Mouse (Mus musculus) forebrain, embryonic 14.5 days (tissue): ENCODE measurements around the gene Fam160a2. TPM values are rescaled to one million over a fixed set of nuclear protein-coding genes. Genes with fewer than 3 reads are reported as not detected.
A peak's percentile ranks its signal among the peaks of the same experiment; 100 is the strongest.

Experiments
- ATAC-seq: fragments of 200-750 bp; cut with Nextera tagmentation; 2 replicates; pipeline ENCODE4 v1.8.0; 2017; ENCODE audit warnings: mild to moderate bottlenecking, moderate library complexity
- DNase-seq: peaks from one replicate; pipeline ENCODE4 v3.0.0-alpha.2; 2015; ENCODE audit warnings: low spot score
- H3K27ac ChIP-seq: fragments of 300-500 bp; sonication (generic); 2 replicates; pipeline ENCODE4 v1.5.1; 2014; ENCODE audit warnings: low read depth, mild to moderate bottlenecking, control low read depth, low read length, moderate library complexity
- H3K27me3 ChIP-seq: fragments of 300-500 bp; sonication (generic); replicated peaks from 2 replicates; pipeline ENCODE4 v1.6.1; 2014; ENCODE audit warnings: low read length, control low read depth, mixed read lengths; ENCODE audit not compliant: control insufficient read depth, insufficient read depth
- H3K36me3 ChIP-seq: fragments of 300-500 bp; sonication (generic); 2 replicates; pipeline ENCODE4 v1.6.1; 2014; ENCODE audit warnings: low read length, control low read depth; ENCODE audit not compliant: control insufficient read depth, insufficient read depth
- H3K4me1 ChIP-seq: fragments of 300-500 bp; sonication (generic); 2 replicates; pipeline ENCODE4 v1.6.1; 2014; ENCODE audit warnings: antibody characterized with exemption, low read length, control low read depth; ENCODE audit not compliant: control insufficient read depth, insufficient read depth
- H3K4me2 ChIP-seq: fragments of 300-500 bp; sonication (generic); 2 replicates; pipeline ENCODE4 v1.6.1; 2014; ENCODE audit warnings: mild to moderate bottlenecking, control low read depth, low read length
- H3K4me3 ChIP-seq: fragments of 300-500 bp; sonication (generic); 2 replicates; pipeline ENCODE4 v1.5.1; 2014; ENCODE audit warnings: low read depth, low read length, control low read depth
- H3K9ac ChIP-seq: fragments of 300-500 bp; sonication (generic); 2 replicates; pipeline ENCODE4 v1.6.1; 2014; ENCODE audit warnings: mild to moderate bottlenecking, low read length, control low read depth, moderate library complexity
- H3K9me3 ChIP-seq: fragments of 300-500 bp; sonication (generic); replicated peaks from 2 replicates; pipeline ENCODE4 v1.6.1; 2016; ENCODE audit warnings: low read length, control low read depth, mixed read lengths; ENCODE audit not compliant: control insufficient read depth
- WGBS: fragments of 180-500 bp; shearing (Covaris S2); extraction: QIAGEN DNeasy Blood & Tissue Kit; methylation state at CpG from one replicate; pipeline ENCODE4 v1.1.7; 2014; 5-methylcytosine and 5-hydroxymethylcytosine counted together
- polyA plus RNA-seq: library from polyadenylated mRNA; unstranded; fragments of >200 nt; fragmentation: Nextera tagmentation; extraction: Ambion mirVana; gene quantifications from 2 replicates; pipeline ENCODE4 v1.2.1, GENCODE M21; 2014

The Fam160a2 gene
- polyA plus RNA-seq, 1 experiment from 2014 or later, result 30.4 TPM

- Histone ChIP-seq H3K27ac (0 out of 2 replicates have a peak overlapping the region, but pooled peaks have one; percentile 58), H3K9ac (peak overlapping the region; percentile 84), H3K4me3 (peak overlapping the region; percentile 81), H3K27me3 (no peaks in the 10 kb centered on the region), H3K9me3 (no peaks in the 10 kb centered on the region), H3K4me2 (peak overlapping the region; percentile 74), H3K36me3 (no peaks in the 10 kb centered on the region), H3K4me1 (peaks cover 6% of the 10 kb centered on the region; the same call in 1 of the 2 replicates)
- 2% methylated on average over 25 of the region's 25 CpGs for WGBS
- DNase-seq, result peak; percentile 12
- ATAC-seq, result no peak; the same call in 1 of the 2 replicates
Observed at GRCm38 (mm10) chr7:105399058-105399934, 558 bp downstream of the Fam160a2 start.

GRCm38 (mm10) chr7:105396126-105396525 lies 3.7 kb downstream of the Fam160a2 start:
- no peak overlapping the region for H3K9ac ChIP-seq
- ATAC-seq (no peak), DNase-seq (no peak)
- peaks cover 6% of the 10 kb centered on the region; the same call in 1 of the 2 replicates for H3K4me1 ChIP-seq
- no peak overlapping the region for H3K4me3 ChIP-seq
- H3K27ac ChIP-seq, result no peak overlapping the region
- no peaks in the 10 kb centered on the region for H3K36me3 ChIP-seq
- H3K4me2 ChIP-seq, result no peak overlapping the region
- H3K9me3 ChIP-seq, result no peaks in the 10 kb centered on the region
- H3K27me3 ChIP-seq, result no peaks in the 10 kb centered on the region

DNA sequence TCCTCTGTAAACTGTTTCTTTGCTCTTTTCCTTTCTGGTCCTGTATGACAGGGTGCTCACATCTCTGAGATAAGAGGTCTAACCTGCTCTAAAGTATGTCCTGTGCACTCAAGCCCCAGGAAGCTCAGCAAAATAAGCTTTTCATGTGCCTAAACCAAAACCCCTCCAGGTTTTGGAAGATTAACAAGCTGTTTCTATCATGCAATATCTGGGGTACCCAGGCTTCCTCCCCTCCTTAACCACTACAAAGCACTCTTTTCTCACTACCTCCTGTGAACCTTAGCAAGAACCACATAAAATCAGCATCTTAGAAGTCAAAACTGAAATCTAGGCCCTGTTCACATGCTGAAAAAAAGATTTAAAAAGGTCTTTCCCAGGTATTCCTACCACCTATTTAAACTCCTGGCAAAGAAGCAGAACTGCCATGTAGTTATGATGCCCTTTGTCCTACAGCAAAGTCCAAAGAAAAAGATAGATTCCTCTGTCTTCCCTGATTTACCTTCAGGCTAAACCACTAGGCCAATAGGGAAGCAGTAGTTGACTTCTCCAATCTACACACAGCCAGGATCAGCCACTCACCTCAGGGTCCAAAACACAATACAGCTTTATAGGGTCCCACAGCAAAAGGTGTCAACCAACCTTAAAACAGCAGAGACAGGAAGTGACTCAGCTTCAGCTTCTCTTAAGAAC lies 4.6 kb downstream of the Fam160a2 start:
- Histone ChIP-seq H3K4me1 (peaks cover 6% of the 10 kb centered on the region; the same call in 1 of the 2 replicates), H3K4me2 (no peak overlapping the region), H3K27me3 (no peaks in the 10 kb centered on the region), H3K27ac (no peak overlapping the region), H3K9ac (no peak overlapping the region), H3K4me3 (no peak overlapping the region), H3K9me3 (no peaks in the 10 kb centered on the region), H3K36me3 (no peaks in the 10 kb centered on the region)
- no peak for ATAC-seq
- no peak for DNase-seq

- Histone ChIP-seq H3K27ac (no peak overlapping the region), H3K36me3 (peaks cover 6% of the 10 kb centered on the region), H3K9ac (no peak overlapping the region), H3K9me3 (no peaks in the 10 kb centered on the region), H3K4me3 (no peak overlapping the region), H3K4me2 (no peak overlapping the region), H3K4me1 (peaks cover 6% of the 10 kb centered on the region; the same call in 1 of the 2 replicates), H3K27me3 (no peaks in the 10 kb centered on the region)
- ATAC-seq (no peak), DNase-seq (no peak)
- WGBS, result 82% methylated on average over 1 of the region's 1 CpGs
Observed at GRCm38 (mm10) chr7:105394606-105395005, 5.2 kb downstream of the Fam160a2 start.

DNA sequence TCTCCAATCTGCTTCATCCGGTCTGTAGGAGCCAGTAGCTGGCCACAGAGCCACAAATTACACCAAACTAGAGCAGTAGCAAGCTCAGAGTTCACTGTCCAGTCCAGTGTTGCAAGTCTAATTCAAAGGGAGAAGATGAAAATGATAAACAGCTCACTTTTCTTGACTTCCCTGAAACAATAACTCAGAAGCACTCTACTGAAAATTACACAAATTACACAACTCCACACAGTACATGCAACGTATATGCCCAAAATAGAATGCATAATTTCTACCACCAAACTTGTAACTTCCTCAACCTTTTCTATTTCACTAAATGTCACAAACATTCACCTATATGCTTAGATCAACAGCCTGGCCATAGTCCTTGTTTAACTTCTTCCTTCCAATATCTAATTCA lies 9.6 kb downstream of the Fam160a2 start:
- Histone ChIP-seq H3K27ac (no peak overlapping the region), H3K9ac (no peak overlapping the region), H3K27me3 (no peaks in the 10 kb centered on the region), H3K36me3 (peaks cover 47% of the 10 kb centered on the region), H3K4me3 (no peak overlapping the region), H3K4me1 (no peaks in the 10 kb centered on the region), H3K9me3 (no peaks in the 10 kb centered on the region), H3K4me2 (no peak overlapping the region)
- ATAC-seq (no peak), DNase-seq (no peak)
- WGBS, result 98% methylated on average over 2 of the region's 2 CpGs

- DNase-seq (no peak), ATAC-seq (no peak)
- WGBS, result 93% methylated on average over 2 of the region's 2 CpGs
- Histone ChIP-seq H3K36me3 (peaks cover 73% of the 10 kb centered on the region), H3K4me1 (no peaks in the 10 kb centered on the region), H3K4me3 (no peak overlapping the region), H3K9me3 (no peaks in the 10 kb centered on the region), H3K27ac (no peak overlapping the region), H3K9ac (no peak overlapping the region), H3K4me2 (no peak overlapping the region), H3K27me3 (no peaks in the 10 kb centered on the region)
Observed at GRCm38 (mm10) chr7:105387696-105388095, 12.2 kb downstream of the Fam160a2 start.

DNA sequence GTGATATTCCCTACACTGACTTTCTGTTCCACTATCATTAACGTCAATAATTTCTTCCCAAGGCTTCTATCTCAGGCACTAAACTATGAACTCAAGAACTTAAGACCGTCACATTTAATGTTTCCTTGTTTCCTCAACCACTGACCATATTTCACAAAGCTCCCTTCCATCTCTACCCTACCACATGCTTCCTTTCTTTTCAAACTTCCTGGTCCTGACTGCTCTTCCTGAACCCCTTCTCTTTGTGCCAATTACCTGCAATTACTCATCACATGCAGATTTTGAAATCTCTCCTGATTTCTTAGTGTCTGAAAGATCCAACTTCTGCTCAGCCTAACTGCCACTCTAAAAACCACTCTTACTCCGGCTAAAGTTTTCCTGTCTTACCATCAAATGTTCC lies 19.5 kb downstream of the Fam160a2 start:
- H3K9me3 ChIP-seq, result no peaks in the 10 kb centered on the region
- DNase-seq (no peak), ATAC-seq (no peak)
- no peak overlapping the region for H3K4me3 ChIP-seq
- H3K27me3 ChIP-seq, result no peaks in the 10 kb centered on the region
- no peak overlapping the region for H3K4me2 ChIP-seq
- H3K27ac ChIP-seq, result no peak overlapping the region
- 92% methylated on average over 3 of the region's 3 CpGs for WGBS
- H3K4me1 ChIP-seq, result no peaks in the 10 kb centered on the region
- H3K36me3 ChIP-seq, result peaks cover 83% of the 10 kb centered on the region
- H3K9ac ChIP-seq, result no peak overlapping the region

GRCm38 (mm10) chr7:105374866-105375265 lies 25.0 kb downstream of the Fam160a2 start, which contains the start of gene Gm5901:
TSS of gene Gm5901 (plus strand) at chr7:105375038.
- Histone ChIP-seq H3K27me3 (no peaks in the 10 kb centered on the region), H3K27ac (no peak within 1 kb of the TSS), H3K9me3 (no peaks in the 10 kb centered on the region), H3K36me3 (peaks cover 50% of the 10 kb centered on the region), H3K4me2 (no peak within 1 kb of the TSS), H3K9ac (no peak within 1 kb of the TSS), H3K4me1 (no peaks in the 10 kb centered on the region), H3K4me3 (no peak within 1 kb of the TSS)
- DNase-seq (no peak), ATAC-seq (no peak)
- 81% methylated on average over 1 of the region's 1 CpGs for WGBS

GRCm38 (mm10) chr7:105373976-105374375 lies 25.9 kb downstream of the Fam160a2 start:
- WGBS, result 96% methylated on average over 3 of the region's 3 CpGs
- no peak for DNase-seq
- no peak overlapping the region for H3K4me2 ChIP-seq
- H3K36me3 ChIP-seq, result peaks cover 41% of the 10 kb centered on the region
- no peaks in the 10 kb centered on the region for H3K4me1 ChIP-seq
- no peaks in the 10 kb centered on the region for H3K9me3 ChIP-seq
- no peaks in the 10 kb centered on the region for H3K27me3 ChIP-seq
- H3K4me3 ChIP-seq, result no peak overlapping the region
- no peak for ATAC-seq
- no peak overlapping the region for H3K27ac ChIP-seq
- no peak overlapping the region for H3K9ac ChIP-seq
